Mouse (Mus musculus) stomach, postnatal 0 days (tissue): Measurements from ENCODE around the gene Ptgds. TPM values are rescaled to one million over a fixed set of nuclear protein-coding genes. Genes with fewer than 3 reads are reported as not detected.

Experiments
- ATAC-seq: fragments of 200-750 bp; cut with Nextera tagmentation; 2 replicates; pipeline ENCODE4 v1.8.0; 2017; ENCODE audit not compliant: low FRiP score, low TSS enrichment
- DNase-seq: peaks from one replicate; pipeline ENCODE4 v3.0.0-alpha.2; 2016; ENCODE audit warnings: low spot score
- H3K27ac ChIP-seq: fragments of 300-500 bp; sonication (generic); replicated peaks from 2 replicates; pipeline ENCODE4 v1.5.1; 2014; ENCODE audit warnings: mild to moderate bottlenecking, control low read depth
- H3K27me3 ChIP-seq: fragments of 300-500 bp; sonication (generic); 2 replicates; pipeline ENCODE4 v1.6.1; 2014; ENCODE audit warnings: low read length; ENCODE audit not compliant: control insufficient read depth, insufficient read depth
- H3K36me3 ChIP-seq: fragments of 300-500 bp; sonication (generic); 2 replicates; pipeline ENCODE4 v1.6.1; 2014; ENCODE audit warnings: low read length, mixed read lengths; ENCODE audit not compliant: control insufficient read depth, insufficient read depth
- H3K4me1 ChIP-seq: fragments of 300-500 bp; sonication (generic); replicated peaks from 2 replicates; pipeline ENCODE4 v1.6.1; 2014; ENCODE audit warnings: antibody characterized with exemption; ENCODE audit not compliant: control insufficient read depth, insufficient read depth
- H3K4me2 ChIP-seq: fragments of 300-500 bp; sonication (generic); replicated peaks from 2 replicates; pipeline ENCODE4 v1.6.1; 2014; ENCODE audit warnings: low read depth, mild to moderate bottlenecking, control low read depth, moderate library complexity
- H3K4me3 ChIP-seq: fragments of 300-500 bp; sonication (generic); 2 replicates; pipeline ENCODE4 v1.5.1; 2014; ENCODE audit warnings: low read depth, low read length, control low read depth
- H3K9ac ChIP-seq: fragments of 300-500 bp; sonication (generic); 2 replicates; pipeline ENCODE4 v1.6.1; 2014; ENCODE audit warnings: mild to moderate bottlenecking, low read length, control low read depth, mixed read lengths
- H3K9me3 ChIP-seq: fragments of 300-500 bp; sonication (generic); 2 replicates; pipeline ENCODE4 v1.6.1; 2016; ENCODE audit warnings: low read length; ENCODE audit not compliant: control insufficient read depth
- CTCF ChIP-seq: IDR thresholded peaks from 2 replicates; pipeline ENCODE4 v1.5.1; 2016; ENCODE audit warnings: antibody characterized with exemption, low read depth, mild to moderate bottlenecking, moderate library complexity
- EP300 ChIP-seq: optimal IDR thresholded peaks from 2 replicates; pipeline ENCODE3; 2016; ENCODE audit warnings: antibody characterized with exemption
- WGBS: fragments of 180-500 bp; shearing (Covaris S2); extraction: QIAGEN DNeasy Blood & Tissue Kit; methylation state at CpG from one replicate; pipeline ENCODE4 v1.1.7; 2014; 5-methylcytosine and 5-hydroxymethylcytosine counted together
- polyA plus RNA-seq: library from polyadenylated mRNA; unstranded; fragments of >200 nt; fragmentation: Nextera tagmentation; extraction: Ambion mirVana; gene quantifications from 2 replicates; pipeline ENCODE4 v1.2.1, GENCODE M21; 2015

Gene Ptgds
- polyA plus RNA-seq, 1 experiment from 2014 or later = 4.7 TPM

DNA sequence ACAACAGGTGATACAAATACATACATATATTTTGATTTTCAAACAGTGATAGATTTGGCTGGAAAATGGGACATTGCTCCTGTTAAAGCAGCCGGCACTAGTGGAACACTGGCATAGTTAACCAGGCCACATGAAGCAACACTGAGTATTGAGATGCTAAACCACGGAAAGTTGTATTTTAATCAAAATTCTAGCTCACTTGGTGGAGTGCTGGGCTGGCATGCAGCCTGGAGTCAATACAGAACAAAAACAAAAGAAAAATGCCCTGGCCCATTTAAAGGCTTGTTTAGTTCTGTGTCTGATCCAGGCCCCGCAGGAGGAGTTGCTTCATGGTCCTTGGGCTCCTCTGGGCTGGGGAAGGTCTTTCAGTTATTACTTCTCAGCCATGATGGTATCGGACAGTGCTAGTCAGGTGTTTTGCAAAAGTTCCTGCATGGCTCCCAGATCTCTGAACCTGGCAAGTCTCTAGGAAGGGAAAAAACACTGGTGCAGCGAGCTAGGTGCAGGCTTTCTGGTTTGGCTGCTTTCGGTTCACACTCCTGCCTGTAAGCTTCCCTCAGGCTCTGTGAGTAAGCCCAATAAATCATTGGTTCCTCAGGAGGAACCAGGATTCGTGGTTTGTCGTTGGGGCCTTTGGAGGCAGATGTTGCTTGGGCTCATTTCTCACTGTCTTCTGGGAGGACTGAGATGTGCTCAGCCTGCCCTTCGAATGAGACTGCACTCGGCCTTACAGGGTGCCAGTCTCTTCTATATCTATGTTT, 9.9 kb upstream of the Ptgds start:
- H3K27me3 ChIP-seq = no peaks in the 10 kb centered on the region
- TF ChIP-seq EP300 (no peak), CTCF (no peak)
- H3K4me2 ChIP-seq = 0 out of 2 replicates have a peak overlapping the region, but pooled peaks have one; percentile 11
- no peaks in the 10 kb centered on the region for H3K36me3 ChIP-seq
- WGBS = 37% methylated on average over 10 of the region's 10 CpGs
- H3K9me3 ChIP-seq = no peaks in the 10 kb centered on the region
- no peak overlapping the region for H3K9ac ChIP-seq
- ATAC-seq = peak; percentile 47
- peaks cover 2% of the 10 kb centered on the region; the same call in 1 of the 2 replicates for H3K4me1 ChIP-seq
- H3K27ac ChIP-seq = peak overlapping the region; percentile 84
- peak; percentile 62 for DNase-seq
- H3K4me3 ChIP-seq = no peak overlapping the region

DNA sequence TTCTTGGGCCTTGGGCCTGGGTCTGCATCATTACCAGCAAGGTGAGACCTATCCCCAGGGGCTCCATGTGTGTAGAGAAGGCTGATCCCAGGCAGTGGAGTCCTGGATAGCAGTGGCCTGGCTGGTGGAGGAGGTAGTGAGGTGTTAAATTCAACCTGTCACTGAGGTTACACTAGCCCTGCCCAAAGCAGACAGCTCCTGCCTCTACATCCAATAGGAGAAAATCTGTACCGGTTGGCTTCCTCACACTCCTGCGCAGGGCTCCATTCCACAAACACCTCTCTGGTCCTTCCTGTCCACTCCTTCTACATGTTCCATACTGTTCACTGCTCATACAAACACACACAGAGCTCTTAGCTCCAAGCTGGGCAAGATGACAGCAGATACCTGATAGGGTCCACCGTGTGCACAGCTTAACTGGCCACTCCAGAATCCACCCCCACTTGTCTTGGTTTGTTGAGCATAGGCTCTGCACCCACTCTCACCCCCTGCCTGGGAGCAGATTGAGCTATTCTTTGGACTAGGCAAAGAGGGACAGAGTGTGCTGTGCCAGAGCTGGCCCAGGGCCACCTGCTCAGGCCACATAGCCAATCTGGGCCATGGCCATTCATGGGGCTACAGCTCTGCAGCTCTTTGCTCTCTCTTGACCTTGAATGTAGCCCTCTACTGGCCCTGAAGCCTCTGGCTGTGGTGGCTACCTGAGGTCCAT, 8.3 kb upstream of the Ptgds start:
- H3K4me1 ChIP-seq = peaks cover 2% of the 10 kb centered on the region; the same call in 1 of the 2 replicates
- no peaks in the 10 kb centered on the region for H3K36me3 ChIP-seq
- H3K27ac ChIP-seq = no peak overlapping the region
- no peaks in the 10 kb centered on the region for H3K9me3 ChIP-seq
- 86% methylated on average over 3 of the region's 3 CpGs for WGBS
- no peak overlapping the region for H3K4me2 ChIP-seq
- H3K4me3 ChIP-seq = no peak overlapping the region
- H3K9ac ChIP-seq = no peak overlapping the region
- TF ChIP-seq EP300 (no peak), CTCF (no peak)
- ATAC-seq (no peak), DNase-seq (no peak)
- no peaks in the 10 kb centered on the region for H3K27me3 ChIP-seq

DNA sequence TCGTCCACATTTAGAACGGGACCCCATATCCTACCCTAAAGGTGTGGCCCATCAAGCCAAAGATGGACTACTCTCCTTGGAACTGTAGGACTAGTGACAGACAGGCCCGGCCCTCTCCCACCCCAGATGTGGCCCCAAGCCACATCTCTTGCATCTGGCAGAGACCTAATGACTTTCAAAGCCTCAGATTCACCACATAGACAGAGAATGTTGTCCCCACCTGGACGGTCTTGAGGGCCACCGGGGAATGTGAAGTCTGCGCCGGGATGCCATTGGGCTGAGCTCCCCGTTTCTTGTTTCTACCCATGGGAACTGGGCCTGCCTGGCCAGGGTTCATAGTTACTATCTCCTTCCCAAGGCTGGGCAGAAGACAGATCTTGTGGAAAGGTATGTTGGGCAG, 7.7 kb upstream of the Ptgds start:
- Histone ChIP-seq H3K4me1 (peaks cover 2% of the 10 kb centered on the region; the same call in 1 of the 2 replicates), H3K4me2 (no peak overlapping the region), H3K36me3 (no peaks in the 10 kb centered on the region), H3K4me3 (no peak overlapping the region), H3K9ac (no peak overlapping the region), H3K27me3 (no peaks in the 10 kb centered on the region), H3K9me3 (no peaks in the 10 kb centered on the region), H3K27ac (no peak overlapping the region)
- TF ChIP-seq CTCF (no peak), EP300 (no peak)
- WGBS = 83% methylated on average over 8 of the region's 8 CpGs
- DNase-seq (no peak), ATAC-seq (no peak)

DNA sequence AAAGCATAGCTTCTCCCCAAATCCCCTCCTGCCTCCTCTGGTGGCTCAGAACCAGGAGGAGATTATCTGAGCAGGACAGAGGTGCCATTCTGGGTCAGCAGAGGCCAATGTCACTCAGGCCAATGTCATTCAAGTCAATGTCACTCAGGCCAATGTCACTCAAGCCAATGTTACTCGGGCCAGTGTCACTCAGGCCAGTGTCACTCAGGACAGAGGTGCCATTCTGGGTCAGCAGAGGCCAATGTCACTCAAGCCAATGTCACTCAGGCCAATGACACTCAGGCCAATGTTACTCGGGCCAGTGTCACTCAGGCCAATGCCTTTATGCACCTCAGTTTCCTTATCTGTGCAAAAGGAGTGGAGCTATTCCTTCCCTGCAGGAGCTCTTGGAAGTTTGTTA, 2.7 kb upstream of the Ptgds start:
- TF ChIP-seq CTCF = no peak
- no peak for TF ChIP-seq EP300
- Histone ChIP-seq H3K36me3 (no peaks in the 10 kb centered on the region), H3K9me3 (no peaks in the 10 kb centered on the region), H3K4me2 (no peak overlapping the region), H3K9ac (no peak overlapping the region), H3K4me3 (no peak overlapping the region), H3K27ac (no peak overlapping the region), H3K4me1 (no peaks in the 10 kb centered on the region), H3K27me3 (no peaks in the 10 kb centered on the region)
- ATAC-seq (no peak), DNase-seq (no peak)
- 76% methylated on average over 2 of the region's 2 CpGs for WGBS

DNA sequence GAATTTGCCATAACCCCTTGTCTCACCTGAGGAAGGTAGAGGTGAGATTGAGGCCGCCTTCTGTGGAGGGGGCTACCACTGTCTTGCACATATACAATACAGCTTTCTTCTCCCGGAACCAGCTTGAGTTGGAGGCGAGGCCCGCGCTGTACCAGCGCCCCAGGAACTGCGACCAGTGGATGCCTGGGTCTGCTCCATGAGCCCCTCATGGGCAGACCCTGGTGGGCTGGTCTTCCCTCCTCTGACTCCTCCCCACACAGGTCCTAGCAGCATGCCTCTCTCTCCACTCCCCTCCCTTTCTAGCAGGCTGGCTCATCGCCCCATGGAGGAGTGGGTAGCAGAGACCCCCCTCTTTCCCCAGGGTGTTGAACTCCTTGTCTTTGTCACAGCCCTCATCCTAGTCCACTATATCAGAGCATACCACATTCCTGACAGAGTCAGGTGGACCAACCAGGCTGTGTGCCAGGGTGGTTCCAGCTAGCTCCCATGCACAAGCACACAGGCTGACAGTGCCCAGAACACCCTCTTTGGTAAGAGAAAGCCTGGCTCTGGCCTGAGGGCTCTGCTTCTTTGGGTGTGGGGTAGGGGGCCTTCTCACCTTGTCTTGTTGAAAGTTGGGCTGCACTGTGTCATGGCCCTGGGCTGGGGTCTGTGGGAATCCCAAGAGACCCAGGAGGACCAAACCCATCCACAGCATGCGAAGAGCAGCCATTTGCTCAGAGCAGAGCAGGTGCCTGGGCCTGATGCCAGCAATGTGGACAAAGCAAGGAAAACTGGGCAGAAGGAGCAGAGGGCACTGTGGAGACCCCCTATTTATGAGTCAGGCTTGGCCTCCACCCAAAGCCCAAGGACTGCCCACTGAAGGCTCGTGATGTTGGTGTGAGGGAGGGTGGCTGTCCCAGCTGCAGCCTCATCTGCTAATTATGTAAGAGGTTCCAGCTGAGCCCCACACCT, 607 bp downstream of the Ptgds start:
- H3K27ac ChIP-seq = 0 out of 2 replicates have a peak overlapping the region, but pooled peaks have one; percentile 18
- no peaks in the 10 kb centered on the region for H3K36me3 ChIP-seq
- H3K27me3 ChIP-seq = no peaks in the 10 kb centered on the region
- TF ChIP-seq EP300 (no peak), CTCF (no peak)
- no peak overlapping the region for H3K9ac ChIP-seq
- H3K4me3 ChIP-seq = no peak overlapping the region
- ATAC-seq = peak; percentile 20; the same call in 1 of the 2 replicates
- no peak for DNase-seq
- no peak overlapping the region for H3K4me2 ChIP-seq
- H3K4me1 ChIP-seq = no peaks in the 10 kb centered on the region
- H3K9me3 ChIP-seq = no peaks in the 10 kb centered on the region
- WGBS = 68% methylated on average over 10 of the region's 10 CpGs
